Mouse (Mus musculus) forebrain, embryonic 16.5 days (tissue): ENCODE data around the gene Kng1. TPM values are rescaled to one million over a fixed set of nuclear protein-coding genes. Genes with fewer than 3 reads are reported as not detected.
A peak's percentile ranks its signal among the peaks of the same experiment; 100 is the strongest.

Experiments used
- ATAC-seq: fragments of 200-750 bp; cut with Nextera tagmentation; 2 replicates; pipeline ENCODE4 v1.8.0; 2017; ENCODE audit warnings: mild to moderate bottlenecking, moderate library complexity
- H3K27ac ChIP-seq: fragments of 300-500 bp; sonication (generic); 2 replicates; pipeline ENCODE4 v1.5.1; 2014; ENCODE audit warnings: low read length, control low read depth
- H3K27me3 ChIP-seq: fragments of 300-500 bp; sonication (generic); replicated peaks from 2 replicates; pipeline ENCODE4 v1.6.1; 2014; ENCODE audit warnings: low read length; ENCODE audit not compliant: control insufficient read depth, insufficient read depth
- H3K36me3 ChIP-seq: fragments of 300-500 bp; sonication (generic); 2 replicates; pipeline ENCODE4 v1.6.1; 2014; ENCODE audit not compliant: control insufficient read depth, insufficient read depth
- H3K4me1 ChIP-seq: fragments of 300-500 bp; sonication (generic); replicated peaks from 2 replicates; pipeline ENCODE4 v1.6.1; 2014; ENCODE audit warnings: low read length; ENCODE audit not compliant: control insufficient read depth, insufficient read depth
- H3K4me2 ChIP-seq: fragments of 300-500 bp; sonication (generic); 2 replicates; pipeline ENCODE4 v1.6.1; 2014; ENCODE audit warnings: mild to moderate bottlenecking, low read length, control low read depth
- H3K4me3 ChIP-seq: fragments of 300-500 bp; sonication (generic); replicated peaks from 2 replicates; pipeline ENCODE4 v1.5.1; 2014; ENCODE audit warnings: mild to moderate bottlenecking, low read length, control low read depth
- H3K9ac ChIP-seq: fragments of 300-500 bp; sonication (generic); replicated peaks from 2 replicates; pipeline ENCODE4 v1.6.1; 2014; ENCODE audit warnings: low read depth, low read length, control low read depth
- H3K9me3 ChIP-seq: fragments of 300-500 bp; sonication (generic); 2 replicates; pipeline ENCODE4 v1.6.1; 2016; ENCODE audit warnings: low read length; ENCODE audit not compliant: control insufficient read depth
- WGBS: fragments of 180-500 bp; shearing (Covaris S2); extraction: QIAGEN DNeasy Blood & Tissue Kit; methylation state at CpG from one replicate; pipeline ENCODE4 v1.1.7; 2014; 5-methylcytosine and 5-hydroxymethylcytosine counted together
- microRNA-seq: library from miRNA; unstranded; fragments of <30 nt; microRNA quantifications from one replicate; pipeline ENCODE4, GENCODE M21; 2017
- polyA plus RNA-seq: library from polyadenylated mRNA; unstranded; fragments of >200 nt; fragmentation: Nextera tagmentation; extraction: Ambion mirVana; gene quantifications from 2 replicates; pipeline ENCODE4 v1.2.1, GENCODE M21; 2015

Gene Kng1
- polyA plus RNA-seq, 1 experiment from 2014 or later, result not detected

DNA sequence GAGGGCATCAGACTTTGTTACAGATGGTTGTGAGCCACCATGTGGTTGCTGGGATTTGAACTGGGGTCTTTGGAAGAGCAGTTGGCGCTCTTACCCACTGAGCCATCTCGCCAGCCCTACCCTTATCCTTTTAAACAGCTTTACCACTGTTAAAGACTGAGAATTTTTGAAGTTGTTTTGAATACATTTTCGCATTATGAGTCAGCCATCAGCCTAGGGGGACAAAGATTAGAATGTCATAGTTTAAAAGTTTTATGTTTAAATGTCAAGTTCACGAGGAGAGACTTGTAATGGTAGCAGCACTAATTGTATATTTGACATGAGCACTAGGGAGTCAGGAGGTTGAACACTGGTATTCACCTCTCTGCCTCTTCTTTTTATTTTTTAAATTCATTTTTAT is 65.4 kb downstream of the Kng1 start:
- peaks cover 6% of the 10 kb centered on the region for H3K4me1 ChIP-seq
- H3K9me3 ChIP-seq, result no peaks in the 10 kb centered on the region
- 94% methylated on average over 4 of the region's 4 CpGs for WGBS
- no peak overlapping the region for H3K4me3 ChIP-seq
- peaks cover 2% of the 10 kb centered on the region; the same call in 1 of the 2 replicates for H3K36me3 ChIP-seq
- ATAC-seq, result no peak
- no peak overlapping the region for H3K4me2 ChIP-seq
- no peak overlapping the region for H3K9ac ChIP-seq
- H3K27me3 ChIP-seq, result no peaks in the 10 kb centered on the region
- H3K27ac ChIP-seq, result no peak overlapping the region

DNA sequence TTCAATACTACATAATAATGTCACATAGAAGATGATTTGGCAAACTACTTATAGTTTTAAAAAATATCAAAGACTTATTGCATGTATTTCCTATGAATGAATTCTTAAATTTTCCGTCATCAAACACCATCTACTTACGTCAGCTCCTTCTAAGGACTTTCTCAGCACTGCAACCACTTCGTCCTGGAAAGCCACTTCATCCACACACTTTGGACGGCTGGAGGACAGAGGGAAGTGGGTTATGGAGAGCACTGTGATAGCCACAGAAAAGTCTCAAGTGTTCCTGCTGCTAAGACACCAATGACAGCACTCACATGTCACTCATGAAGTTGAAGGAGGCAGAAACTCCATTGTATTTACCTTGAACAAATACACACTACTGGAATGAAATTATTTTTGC is 66.7 kb downstream of the Kng1 start:
- Histone ChIP-seq H3K27ac (no peak overlapping the region), H3K4me1 (peaks cover 16% of the 10 kb centered on the region), H3K9me3 (no peaks in the 10 kb centered on the region), H3K27me3 (no peaks in the 10 kb centered on the region), H3K4me3 (no peak overlapping the region), H3K9ac (no peak overlapping the region), H3K36me3 (peaks cover 2% of the 10 kb centered on the region; the same call in 1 of the 2 replicates), H3K4me2 (no peak overlapping the region)
- 84% methylated on average over 4 of the region's 4 CpGs for WGBS
- ATAC-seq, result no peak

DNA sequence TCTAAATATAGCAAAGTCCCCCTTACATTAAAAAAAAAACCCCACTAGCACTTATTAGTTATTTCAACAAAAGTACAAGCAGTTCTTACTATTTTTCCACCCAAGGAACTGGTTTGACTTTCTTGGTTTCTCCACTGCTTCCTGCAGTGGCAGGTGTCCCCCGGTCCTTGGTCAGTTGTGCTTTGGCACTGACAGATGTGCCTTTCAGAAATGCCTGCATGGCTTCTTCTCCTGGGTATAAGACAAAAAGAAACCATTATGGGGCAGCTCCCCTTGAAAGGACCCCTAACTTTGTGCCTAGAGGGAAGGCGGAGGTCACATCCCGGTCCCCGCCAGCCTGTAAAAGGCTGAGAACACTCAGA is 69.6 kb downstream of the Kng1 start:
- no peaks in the 10 kb centered on the region; the same call in 1 of the 2 replicates for H3K36me3 ChIP-seq
- peak overlapping the region; percentile 96 for H3K9ac ChIP-seq
- WGBS, result 0% methylated on average over 4 of the region's 4 CpGs
- peak overlapping the region; percentile 97 for H3K4me2 ChIP-seq
- H3K4me3 ChIP-seq, result peak overlapping the region; percentile 78
- peak overlapping the region; percentile 96 for H3K27ac ChIP-seq
- H3K27me3 ChIP-seq, result no peaks in the 10 kb centered on the region
- no peak for ATAC-seq
- H3K4me1 ChIP-seq, result peaks cover 18% of the 10 kb centered on the region
- no peaks in the 10 kb centered on the region for H3K9me3 ChIP-seq

DNA sequence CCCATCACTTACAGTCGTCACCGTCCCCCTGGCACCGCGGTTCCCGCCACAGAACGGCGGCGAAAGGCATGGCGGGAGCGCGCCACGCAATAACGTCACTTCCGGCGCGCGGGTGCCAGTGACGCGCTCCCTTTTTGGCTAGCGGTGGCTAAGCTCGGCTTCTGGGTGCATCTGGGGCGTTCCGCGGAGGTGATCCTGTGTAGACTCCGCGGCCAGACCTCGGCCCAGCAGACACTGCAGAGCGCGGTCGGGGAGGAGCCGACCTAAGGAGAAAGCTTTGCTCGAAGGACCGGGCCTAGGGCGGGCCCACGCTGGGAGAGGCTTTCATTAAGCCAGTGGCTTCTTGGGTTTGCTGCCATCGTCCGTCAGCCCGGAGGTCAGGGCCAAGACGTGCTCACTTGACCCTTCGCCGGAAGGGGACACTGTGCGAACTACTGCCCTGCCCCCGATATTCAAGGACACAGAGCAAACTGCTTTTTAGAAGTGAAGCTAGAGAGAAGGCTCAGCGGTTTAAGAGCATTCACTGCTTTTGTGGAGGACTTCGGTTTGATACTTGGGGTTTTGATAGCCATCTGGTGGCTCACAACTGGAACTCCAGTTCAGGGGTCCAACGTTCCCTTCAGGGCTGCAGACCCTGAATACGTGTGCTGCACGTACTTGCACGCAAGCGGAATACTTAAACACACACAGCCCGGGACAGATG is 70.2 kb downstream of the Kng1 start, which contains the start of gene Rfc4:
Gene Rfc4 (minus strand): TSS at position 65 of the 703 bp plus-strand sequence.
- Histone ChIP-seq H3K9me3 (no peaks in the 10 kb centered on the region), H3K27ac (peak within 1 kb of the TSS; percentile 96)
- under 1% methylated on average over 51 of the region's 51 CpGs for WGBS

DNA sequence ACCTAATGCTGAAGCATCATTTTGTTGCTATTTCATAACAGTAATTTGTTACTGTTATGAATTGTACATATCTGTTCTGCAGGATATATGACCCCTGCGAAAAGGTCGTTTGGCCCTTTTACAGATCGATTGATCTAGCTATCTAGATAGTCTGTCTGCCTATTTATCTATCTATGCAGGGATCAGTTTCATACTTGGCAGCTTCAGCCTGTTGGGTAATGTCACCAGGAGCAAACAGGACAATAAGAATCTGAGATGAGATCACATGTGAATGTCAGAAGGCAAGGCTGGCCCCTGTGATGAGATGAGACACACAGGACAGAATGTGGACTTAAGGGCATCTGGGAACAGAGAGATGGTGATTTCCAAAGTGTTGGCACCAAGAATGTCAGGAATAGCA is 72.6 kb downstream of the Kng1 start:
- peaks cover 18% of the 10 kb centered on the region for H3K4me1 ChIP-seq
- no peak overlapping the region for H3K9ac ChIP-seq
- no peak overlapping the region for H3K27ac ChIP-seq
- H3K36me3 ChIP-seq, result no peaks in the 10 kb centered on the region
- ATAC-seq, result no peak
- H3K27me3 ChIP-seq, result no peaks in the 10 kb centered on the region
- H3K4me2 ChIP-seq, result no peak overlapping the region
- H3K4me3 ChIP-seq, result no peak overlapping the region
- no peaks in the 10 kb centered on the region for H3K9me3 ChIP-seq
- WGBS, result 91% methylated on average over 3 of the region's 3 CpGs

More for the DNA sequence above, 70.2 kb downstream of the Kng1 start, which contains the start of gene Rfc4:
- H3K9ac ChIP-seq, result peak within 1 kb of the TSS; percentile 96
- peak within 1 kb of the TSS; percentile 78 for H3K4me3 ChIP-seq
- H3K4me2 ChIP-seq, result peak within 1 kb of the TSS; percentile 97
- peak; percentile 96 for ATAC-seq
- H3K36me3 ChIP-seq, result no peaks in the 10 kb centered on the region; the same call in 1 of the 2 replicates
- peaks cover 18% of the 10 kb centered on the region for H3K4me1 ChIP-seq
- H3K27me3 ChIP-seq, result no peaks in the 10 kb centered on the region

Small RNA genes within 50 kb of the gene (microRNA-seq; reads per million reads assigned to microRNA genes)
- not detected for gene Gm49346

Other genes starting within 250 kb of the Kng1 start
- not detected in 2 replicates for gene Crygs, start 246.3 kb upstream of the Kng1 start, polyA plus RNA-seq
- gene Tbccd1, start 200.2 kb upstream of the Kng1 start, polyA plus RNA-seq, result 22.2 and 26.4 TPM in 2 replicates
- gene Dnajb11, start 200.0 kb upstream of the Kng1 start, polyA plus RNA-seq, result 83.4 and 85.7 TPM in 2 replicates
- 0.25 TPM in 1 of 2 replicates, not detected in the other for gene Ahsg, start 166.6 kb upstream of the Kng1 start, polyA plus RNA-seq
- gene Fetub, start 139.5 kb upstream of the Kng1 start, polyA plus RNA-seq, result not detected in 2 replicates
- not detected in 2 replicates for gene Hrg, start 106.8 kb upstream of the Kng1 start, polyA plus RNA-seq
- gene Kng2, start 28.4 kb upstream of the Kng1 start, polyA plus RNA-seq, result not detected in 2 replicates
- 378 and 390 TPM in 2 replicates for gene Eif4a2, start 49.6 kb downstream of the Kng1 start, polyA plus RNA-seq
- 67.2 and 79.4 TPM in 2 replicates for gene Rfc4, start 69.9 kb downstream of the Kng1 start, polyA plus RNA-seq
- gene Adipoq, start 88.7 kb downstream of the Kng1 start, polyA plus RNA-seq, result not detected in 2 replicates
- 50.4 and 61.7 TPM in 2 replicates for gene St6gal1, start 166.9 kb downstream of the Kng1 start, polyA plus RNA-seq